Mouse (Mus musculus): ENCODE results near the gene Rita1. TPM values are rescaled to one million over a fixed set of nuclear protein-coding genes. Genes with fewer than 3 reads are reported as not detected.
A peak's percentile ranks its signal among the peaks of the same experiment; 100 is the strongest.

Rita1 gene
- polyA plus RNA-seq, 2 experiments from 2014 or later: 1.1 to 2.4 TPM

DNA sequence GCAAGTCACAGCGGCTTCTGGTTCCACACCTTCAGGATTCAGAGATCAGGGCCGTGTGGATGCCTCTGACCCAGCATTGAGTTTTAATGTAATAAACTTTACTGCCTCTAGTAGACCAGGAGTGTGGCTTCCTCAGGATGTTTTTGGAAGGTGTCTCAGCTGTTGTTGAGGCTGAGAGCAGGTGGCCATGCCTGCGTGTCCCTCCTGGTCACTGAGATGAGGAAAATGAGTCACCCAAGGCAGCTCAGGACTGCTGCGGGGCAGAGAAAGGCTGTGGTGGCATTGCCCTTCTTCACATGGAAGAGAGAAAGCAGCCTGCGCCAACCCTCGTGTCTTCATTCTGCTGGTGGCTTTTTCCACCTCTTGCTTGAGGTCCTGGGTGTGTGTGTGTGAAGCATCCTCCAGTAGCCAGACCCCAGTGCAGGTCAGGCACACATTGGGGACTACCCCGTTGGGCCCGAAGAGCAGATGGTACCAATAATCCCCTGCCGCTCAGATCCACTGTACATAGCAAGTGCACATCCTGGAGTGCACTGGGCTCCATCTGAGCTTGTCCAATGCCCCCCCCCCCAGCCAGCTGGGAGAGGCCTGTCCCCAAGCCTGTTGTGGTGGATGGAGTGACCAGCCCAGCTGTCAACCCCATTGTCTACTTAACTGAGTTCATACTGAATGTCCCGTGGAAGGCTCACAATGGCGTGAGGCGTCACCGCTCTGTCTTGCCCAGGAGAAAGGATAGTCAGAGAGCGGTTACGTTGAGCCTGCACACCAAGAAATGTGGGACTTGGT is 15.3 kb upstream of the Rita1 start:
- ATAC-seq: no peak

- no peak for ATAC-seq
Observed at GRCm38 (mm10) chr5:120626399-120626798, 14.0 kb upstream of the Rita1 start.

GRCm38 (mm10) chr5:120624427-120624826 is 12.0 kb upstream of the Rita1 start:
- no peak for ATAC-seq

DNA sequence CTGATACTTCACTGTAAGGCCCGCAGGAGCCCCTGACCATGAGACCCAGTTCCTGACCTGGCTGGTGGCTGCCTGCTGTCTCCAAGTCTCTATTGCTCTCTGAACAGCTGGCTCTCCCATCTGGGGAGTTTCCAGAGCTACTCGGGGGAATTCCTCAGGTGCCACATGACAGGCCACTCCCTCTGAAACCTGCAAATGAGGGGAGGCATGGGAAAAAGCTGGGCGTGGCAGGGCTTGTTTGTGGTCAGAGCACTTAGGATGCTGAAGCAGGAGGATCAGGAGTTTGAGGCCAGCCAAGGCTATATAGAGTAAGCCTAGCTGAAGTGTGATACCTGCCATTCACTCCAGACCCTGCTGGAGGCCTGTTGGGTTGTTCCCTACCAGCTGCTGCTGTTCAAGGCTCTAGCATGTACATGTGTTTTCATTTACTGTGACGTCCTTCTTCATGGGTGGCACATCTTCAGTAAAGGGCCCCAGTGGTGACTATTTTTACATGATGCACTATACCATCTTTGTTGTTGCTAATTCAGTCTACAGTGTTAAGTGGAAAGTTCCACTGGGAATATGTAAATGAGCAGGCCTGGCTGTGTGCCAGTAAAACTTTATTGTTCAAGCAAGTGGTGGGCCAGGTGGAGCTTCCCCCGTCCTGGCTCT is 9.9 kb upstream of the Rita1 start:
- ATAC-seq: peak; percentile 44

DNA sequence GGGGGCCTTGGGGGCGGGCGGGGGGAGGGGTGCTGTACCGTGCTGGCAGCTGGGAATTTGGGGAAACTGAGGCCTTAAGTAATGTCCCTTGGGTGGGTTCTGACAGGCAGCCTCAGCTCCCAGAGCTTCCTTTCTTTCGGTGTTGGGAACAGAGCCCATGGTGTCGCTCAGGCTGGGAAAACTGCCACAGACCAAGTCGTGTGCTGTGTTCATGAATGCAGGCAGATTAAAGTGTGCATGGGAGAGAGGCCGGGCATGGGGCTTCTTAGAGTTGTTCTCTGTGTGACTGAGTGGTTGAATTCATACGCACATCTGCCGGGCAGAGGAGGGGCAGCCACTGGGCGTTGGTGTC is 9.4 kb upstream of the Rita1 start:
- no peak for ATAC-seq

DNA sequence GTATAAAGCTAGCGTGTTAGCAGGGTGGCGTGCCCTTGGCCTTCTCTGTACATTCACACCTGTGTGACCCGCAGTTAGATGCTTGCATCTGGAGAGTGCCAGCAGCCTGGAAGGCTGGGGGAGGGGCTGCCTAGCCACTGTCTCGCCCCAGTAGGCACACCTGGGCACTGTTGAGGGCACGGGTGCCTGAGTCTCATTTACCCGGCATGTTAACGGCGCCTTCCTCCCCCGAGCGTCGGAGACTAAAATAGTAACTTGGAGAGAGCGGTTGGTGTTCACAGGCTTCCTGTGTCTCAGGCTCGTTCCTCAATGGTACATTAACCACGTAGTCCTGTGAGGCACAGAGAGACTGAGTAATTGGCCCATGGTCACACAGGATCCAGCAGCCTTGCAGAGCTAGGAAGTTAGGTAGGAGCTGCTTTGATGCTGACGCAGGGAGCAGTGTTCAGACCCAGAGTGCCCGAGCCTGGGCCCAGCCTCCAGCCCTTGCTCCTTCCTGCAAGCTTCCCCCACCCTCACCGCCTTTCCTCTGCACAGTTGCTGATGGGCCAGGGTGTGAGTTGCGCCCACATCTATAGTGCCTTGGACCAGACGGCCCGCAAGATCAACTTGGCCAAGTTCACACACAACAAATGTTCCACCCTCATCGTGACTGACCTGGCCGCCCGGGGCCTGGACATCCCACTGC is 8.8 kb upstream of the Rita1 start:
- peak; percentile 63 for ATAC-seq

DNA sequence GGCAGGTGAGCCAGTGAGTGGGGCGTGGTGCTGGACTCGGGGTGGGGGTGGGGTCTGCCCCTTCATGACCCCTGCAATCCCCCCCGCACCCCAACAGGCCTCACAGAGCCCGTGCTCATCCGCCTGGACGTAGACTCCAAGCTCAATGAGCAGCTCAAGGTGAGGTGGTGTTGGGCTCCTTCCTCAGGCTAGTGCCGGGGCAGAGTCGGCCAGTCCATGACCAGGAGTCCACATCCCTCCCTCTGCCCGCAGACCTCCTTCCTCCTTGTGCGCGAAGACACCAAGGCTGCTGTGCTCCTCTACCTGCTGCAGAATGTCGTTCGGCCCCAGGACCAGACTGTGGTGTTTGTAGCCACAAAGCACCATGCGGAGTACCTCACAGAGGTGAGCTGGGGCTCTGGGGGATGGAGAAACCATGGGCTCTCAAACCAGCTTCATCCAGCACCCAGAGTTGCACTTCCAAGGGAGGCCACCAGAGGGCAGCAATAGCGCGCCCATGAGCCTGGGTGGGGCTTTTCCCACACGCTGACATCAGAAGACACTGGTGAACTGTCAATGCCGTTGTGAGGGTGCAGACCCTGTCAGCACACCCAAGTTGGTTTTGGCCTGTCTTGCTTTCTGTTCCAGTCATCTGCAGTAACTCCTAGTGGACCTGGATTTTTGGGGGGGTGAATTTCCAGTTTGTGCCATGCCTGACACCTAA is 8.1 kb upstream of the Rita1 start:
- ATAC-seq: peak; percentile 59

- no peak for ATAC-seq
Observed at GRCm38 (mm10) chr5:120619201-120619600, 6.8 kb upstream of the Rita1 start.

GRCm38 (mm10) chr5:120618778-120619177 is 6.4 kb upstream of the Rita1 start:
- ATAC-seq: no peak

- no peak for ATAC-seq
Observed at GRCm38 (mm10) chr5:120615903-120616302, 3.5 kb upstream of the Rita1 start.

DNA sequence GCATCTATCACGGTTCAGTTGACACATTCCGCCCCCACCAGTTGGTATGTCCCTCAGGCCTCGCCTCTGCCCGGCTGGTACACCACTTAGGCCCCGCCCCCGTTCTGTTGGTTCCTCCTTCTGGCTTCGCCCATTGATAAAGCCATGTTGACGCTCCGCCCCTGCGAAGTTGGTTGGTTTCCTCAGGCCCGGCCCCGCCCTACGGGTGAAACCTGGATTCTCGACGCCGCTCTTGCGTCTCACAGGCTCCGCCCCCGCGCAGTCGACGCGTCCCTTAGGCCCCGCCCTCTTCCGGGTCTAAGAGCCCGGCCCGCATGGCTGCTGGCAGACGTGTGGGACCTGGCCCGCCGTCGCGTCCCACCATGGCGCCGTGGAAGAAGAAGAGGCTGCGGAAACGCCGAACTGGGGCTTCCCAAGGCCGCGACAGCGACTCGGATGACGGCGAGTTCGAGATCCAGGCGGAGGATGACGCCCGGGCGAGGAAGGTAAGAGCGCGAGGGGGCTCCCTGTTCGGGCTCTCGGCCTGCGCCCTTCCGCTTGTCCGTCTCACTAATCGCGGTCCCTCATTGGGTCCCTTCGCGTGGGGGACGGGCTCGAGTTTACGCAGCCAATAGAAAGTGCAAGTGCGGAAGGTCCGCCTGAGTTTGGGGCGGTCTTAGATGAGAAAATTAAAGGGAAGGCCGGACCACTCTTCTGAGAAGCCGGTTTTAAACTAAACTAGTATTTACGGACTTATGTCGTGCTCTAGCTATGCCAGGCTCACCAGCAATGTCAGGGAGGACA is 624 bp upstream of the Rita1 start:
- peak; percentile 85 for ATAC-seq

DNA sequence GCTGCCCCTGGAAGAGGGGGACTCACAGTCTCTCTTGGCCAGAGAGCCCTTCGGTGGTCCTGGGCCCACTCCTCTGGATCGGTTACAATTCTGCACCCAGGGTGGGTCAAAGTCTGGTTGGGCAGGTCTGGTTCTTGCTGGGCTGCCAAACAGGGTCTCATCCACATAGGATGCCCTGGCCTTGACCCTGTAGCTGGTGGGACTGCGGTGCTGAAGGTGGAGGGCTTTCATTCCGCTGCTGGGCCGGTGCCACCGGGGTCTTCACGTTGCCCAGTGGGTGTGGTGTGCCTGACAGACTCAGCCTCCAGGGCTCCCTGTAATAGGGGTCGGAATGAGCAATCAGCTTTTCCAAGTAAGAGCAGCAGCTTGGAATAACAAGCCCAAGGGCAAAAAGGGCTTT is 973 bp downstream of the Rita1 start:
- ATAC-seq: no peak

GRCm38 (mm10) chr5:120610906-120611305 is 1.5 kb downstream of the Rita1 start:
- ATAC-seq: no peak

GRCm38 (mm10) chr5:120609246-120609775 is 3.1 kb downstream of the Rita1 start:
- no peak for ATAC-seq

- ATAC-seq: no peak
Observed at GRCm38 (mm10) chr5:120607335-120607734, 5.1 kb downstream of the Rita1 start.

GRCm38 (mm10) chr5:120606590-120607200 is 5.7 kb downstream of the Rita1 start:
- no peak for ATAC-seq

GRCm38 (mm10) chr5:120605688-120606087 is 6.7 kb downstream of the Rita1 start:
- peak; percentile 82 for ATAC-seq

DNA sequence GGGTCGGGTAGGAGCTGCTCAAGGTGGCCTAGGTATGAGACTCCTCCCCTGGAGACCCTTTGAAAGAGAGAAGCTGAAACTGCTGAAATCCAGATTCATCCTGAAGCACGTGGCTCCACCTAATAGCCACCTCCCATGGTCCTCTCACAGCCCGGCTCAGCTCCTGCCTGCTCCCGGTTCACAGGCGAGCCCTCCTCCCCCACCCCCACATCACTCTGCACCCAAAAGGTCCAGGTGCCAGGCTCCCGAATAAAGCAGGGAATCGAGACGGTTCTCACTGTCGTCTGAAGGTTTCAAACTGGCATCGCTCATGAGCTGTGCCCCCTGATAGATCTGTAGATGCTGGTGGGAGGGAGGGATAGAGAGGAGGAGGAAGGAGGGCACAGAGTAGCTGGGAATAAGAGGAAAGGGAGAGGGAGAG is 7.1 kb downstream of the Rita1 start:
- no peak for ATAC-seq

GRCm38 (mm10) chr5:120604839-120605238 is 7.5 kb downstream of the Rita1 start:
- ATAC-seq: peak; percentile 38

DNA sequence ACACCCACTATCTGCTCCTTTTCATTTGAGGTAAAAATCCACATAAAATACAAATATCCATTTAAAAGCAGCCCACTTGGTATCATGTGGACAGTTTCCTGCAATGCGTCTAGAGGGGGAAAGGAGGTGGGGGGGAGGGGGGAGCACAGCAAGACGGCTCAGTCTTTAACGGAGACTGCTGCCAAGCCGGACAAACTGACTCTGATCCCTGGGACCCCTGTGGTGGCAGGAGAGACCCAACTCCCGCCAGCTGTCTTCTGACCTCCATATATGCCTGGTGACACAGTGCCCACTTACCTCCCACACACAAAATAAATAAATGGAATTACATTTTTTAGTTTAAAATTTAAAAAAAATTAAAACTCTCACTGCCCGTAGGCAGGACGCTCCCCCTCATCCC is 8.9 kb downstream of the Rita1 start:
- ATAC-seq: no peak

GRCm38 (mm10) chr5:120602210-120602609 is 10.2 kb downstream of the Rita1 start:
- no peak for ATAC-seq
